Mouse (Mus musculus) urinary bladder, postnatal 14 days (tissue): Measurements from ENCODE around the gene Carmil2.

Experiments
- DNase-seq: peaks from one replicate; pipeline ENCODE4 v3.0.0; 2021; ENCODE audit warnings: low spot score

The Carmil2 gene

DNA sequence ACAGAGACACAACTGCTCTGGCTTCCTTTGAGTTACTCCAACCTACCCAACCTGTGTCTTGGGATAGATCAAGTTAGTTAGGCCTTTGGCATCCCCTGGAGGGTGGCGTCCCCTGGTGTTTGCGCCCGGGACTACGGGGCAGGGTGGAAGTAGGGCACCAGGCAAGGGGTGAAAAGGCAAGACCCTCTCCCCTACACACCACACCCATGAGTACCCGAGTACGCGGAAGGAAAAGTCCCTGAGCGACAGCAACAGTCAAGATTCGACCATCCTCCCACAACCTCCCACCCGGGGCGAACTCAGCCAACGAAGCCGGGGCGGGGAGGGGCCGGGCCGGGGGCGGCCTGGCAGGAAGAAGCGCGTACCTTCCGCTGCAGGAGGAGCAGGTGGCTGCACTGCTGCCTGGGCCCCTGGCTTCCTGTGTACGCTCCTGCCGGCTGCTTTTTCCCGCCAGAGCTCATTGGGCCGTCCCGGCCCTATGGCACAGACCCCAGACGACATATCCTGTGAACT, at the start of gene Carmil2:
Carmil2 (plus strand) TSS at position 479 of the 513 bp plus-strand sequence.
- DNase-seq = peak; percentile 70

DNA sequence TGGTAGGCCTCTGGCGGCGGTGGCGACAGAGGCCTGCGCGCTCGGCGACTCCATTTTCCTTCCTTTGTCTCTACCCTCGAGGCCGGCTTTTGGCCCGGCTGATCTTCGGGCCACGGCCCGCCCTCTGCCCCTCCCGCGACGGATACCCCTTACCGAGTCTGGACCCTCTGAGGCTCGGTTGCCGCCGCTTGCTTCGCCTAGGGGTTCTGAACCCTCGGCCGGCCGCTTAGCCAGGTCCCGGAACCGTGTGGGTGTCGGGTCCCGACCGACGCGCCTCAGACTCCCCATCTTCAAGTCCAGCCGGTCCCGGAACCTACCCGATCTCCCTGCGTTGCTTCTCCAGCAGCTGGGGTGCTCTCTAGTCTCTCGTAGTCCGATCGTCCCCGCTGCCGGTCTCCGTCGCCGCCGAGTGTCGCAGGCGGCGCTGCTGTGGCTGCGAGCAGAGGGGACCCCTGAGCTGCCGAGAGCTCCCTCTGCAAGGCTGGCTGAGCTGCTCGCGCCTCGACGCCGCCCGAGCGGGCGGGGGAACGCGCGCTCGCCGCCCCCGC, 49.0 kb upstream of the Carmil2 start, which contains the start of gene Agrp:
Agrp (minus strand) TSS at position 431 of the 548 bp plus-strand sequence.
- no peak for DNase-seq

DNA sequence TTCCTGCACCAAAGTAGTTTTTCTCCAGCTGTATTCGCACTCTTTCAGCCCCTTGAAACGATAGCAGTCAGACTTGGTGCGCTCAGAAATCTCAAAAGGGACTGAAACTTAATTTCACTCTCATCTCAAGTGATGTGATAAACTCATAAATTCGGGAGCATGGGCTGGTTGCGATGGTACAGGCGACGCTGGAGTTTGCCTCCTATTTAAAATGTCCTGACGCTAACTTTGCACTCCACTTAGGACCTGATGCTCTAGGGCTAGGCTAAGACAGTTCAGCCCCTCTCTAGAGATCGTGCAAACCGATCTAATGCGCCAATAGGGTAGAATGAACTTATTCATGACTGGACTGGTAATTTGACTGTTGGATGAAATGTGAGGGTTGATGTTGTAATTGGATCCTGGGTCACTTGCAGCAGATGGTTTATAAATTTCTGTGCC, 48.5 kb upstream of the Carmil2 start:
- DNase-seq = no peak

DNA sequence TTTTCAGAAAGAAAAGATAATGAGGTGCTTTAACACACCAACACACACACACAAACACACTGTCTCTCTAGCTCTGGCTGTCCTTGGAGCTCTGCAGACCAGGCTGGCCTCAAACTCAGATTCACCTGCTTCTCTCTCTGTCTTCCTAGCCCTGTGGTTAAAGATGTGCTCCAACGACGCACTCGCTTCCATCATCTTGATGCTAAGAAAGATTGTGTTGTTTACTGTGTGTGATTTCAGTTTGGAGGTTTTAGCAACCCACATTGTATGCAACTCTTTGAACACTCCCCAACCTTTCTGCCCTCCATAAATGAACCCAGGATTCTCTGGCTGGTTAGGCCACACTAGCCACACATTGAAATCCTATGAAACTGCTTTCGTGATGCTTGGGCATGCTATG, 47.6 kb upstream of the Carmil2 start:
- DNase-seq = no peak

DNA sequence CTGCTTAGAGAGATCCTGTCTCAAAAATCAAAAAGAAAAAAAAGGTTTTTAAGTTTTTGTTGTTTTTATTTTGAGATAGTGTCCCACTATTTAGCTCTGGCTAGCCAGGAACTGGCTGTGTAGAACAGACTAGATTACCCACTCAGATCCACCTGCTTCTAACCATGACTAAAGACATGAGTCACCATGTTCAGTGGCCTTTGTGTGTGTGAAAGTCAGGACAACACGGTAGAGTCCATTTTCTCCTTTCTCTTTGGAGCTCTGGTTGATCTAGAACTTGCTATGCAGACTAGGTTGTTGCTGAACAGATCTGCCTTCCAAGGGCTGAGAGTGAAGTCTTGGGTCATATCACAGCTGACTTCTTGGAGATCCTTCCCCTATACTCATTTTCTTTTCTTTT, 46.2 kb upstream of the Carmil2 start:
- DNase-seq = no peak

DNA sequence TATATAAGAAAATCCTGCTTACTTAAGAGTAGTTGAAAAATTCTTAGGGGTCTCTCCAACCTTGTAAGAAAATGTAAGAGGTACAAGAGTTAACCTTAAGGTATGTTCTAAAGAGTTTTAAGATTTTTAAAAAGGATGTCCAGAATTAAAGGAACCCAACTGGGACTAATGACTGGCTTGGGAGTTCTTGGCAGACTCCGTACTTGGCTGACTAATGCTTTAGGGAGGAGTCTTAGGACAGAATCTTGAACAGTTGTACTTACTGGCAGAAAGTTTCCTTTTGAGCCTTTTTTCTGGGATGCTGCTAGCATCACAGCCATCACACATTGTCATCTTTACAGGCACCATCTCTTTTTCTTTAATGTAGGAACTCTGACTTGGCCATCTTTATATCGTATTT, 45.6 kb upstream of the Carmil2 start:
- no peak for DNase-seq

DNA sequence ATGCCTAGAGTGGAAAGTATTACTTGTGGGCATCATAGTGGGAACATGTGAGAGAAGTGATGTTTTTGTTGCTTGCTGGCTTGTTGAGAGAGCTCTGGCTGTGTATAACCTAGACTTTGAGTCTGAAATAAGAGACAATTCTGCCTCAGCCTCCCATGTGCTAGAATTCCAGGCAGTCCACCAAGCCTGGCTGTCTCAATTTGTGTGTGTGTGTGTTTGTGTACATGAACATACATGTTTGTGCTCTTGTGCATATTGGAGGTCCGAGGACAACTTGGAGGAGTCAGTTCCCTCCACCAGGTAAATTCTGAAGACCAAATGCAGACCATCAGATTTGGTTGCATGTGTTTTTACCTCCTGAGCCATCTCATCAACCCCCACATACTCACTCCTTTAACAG, 40.9 kb upstream of the Carmil2 start:
- DNase-seq = no peak

DNA sequence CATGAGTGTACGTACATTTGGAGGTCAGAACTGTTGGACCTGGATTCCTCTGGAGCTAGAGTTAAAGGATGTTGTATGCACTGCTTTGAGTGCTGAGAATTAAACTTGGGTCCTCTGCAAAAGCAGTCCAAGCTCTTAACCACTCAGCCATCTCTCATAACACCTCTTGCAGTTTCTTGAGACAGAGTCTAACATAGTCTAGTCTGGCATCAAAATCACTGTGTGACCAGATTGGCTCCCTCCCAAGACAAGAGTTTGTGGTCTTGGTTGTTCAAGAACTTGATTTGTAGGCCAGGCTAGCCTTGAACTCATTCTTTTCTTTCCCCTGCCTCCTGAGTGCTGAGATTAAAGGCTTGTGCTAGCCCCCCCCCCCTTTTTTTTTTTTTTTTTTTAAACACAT, 37.1 kb upstream of the Carmil2 start:
- no peak for DNase-seq

DNA sequence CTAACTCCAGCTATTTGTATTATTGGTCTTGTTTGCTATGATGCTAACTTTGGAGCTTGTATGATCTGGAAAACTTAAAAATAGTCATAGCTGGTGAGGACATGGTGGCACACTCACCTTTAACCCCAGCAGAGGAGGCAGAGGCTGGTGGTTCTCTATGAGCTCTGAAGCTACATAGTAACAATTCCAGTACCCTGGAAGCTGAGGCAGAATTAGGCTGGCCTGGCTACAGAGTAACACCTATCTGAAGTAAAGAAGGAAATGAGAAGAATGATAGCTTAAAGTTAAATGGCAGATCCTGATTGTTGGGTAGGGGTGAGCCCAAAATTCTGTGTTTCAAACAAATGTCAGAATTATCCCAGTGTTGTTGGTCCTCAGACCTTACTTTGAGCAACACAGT, 28.4 kb upstream of the Carmil2 start:
- DNase-seq = no peak

DNA sequence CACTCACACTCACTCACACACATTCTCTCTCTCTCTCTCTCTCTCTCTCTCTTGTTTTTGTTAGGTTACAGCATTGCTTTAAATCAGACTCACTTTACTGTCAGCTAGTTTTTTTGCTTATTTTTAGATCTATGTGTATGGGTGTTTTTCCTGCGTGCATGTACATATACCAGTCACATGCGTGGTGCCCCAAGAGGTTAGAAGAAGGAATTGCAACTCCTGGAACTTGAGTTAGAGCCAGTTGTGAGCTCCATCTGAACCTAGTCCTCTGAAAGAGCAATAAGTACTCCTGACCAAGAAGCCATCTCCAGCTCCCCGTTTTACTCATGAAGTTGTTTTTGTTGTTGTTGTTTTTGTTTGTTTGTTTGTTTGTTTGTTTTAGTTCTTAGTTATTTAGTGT, 24.9 kb upstream of the Carmil2 start:
- peak; percentile 5 for DNase-seq

DNA sequence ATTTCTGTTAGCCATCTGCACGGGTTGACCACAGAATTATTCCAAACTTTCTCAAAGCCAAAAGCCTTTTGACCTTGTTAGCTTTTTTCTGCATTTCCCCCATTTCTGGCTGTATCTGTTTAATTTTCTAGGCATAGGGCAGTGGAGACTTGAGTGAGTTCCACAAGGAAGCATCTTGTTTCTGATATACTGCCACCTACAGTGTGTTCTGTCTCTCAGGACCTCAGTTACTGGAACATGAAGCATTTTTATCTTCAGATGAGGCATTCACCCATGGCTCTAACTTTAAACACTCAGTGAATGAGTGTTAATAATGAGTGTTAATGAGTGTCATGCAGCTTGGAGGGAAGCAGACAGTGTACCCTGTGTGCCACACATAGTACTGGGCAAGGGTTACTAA, 8.2 kb upstream of the Carmil2 start:
- no peak for DNase-seq

DNA sequence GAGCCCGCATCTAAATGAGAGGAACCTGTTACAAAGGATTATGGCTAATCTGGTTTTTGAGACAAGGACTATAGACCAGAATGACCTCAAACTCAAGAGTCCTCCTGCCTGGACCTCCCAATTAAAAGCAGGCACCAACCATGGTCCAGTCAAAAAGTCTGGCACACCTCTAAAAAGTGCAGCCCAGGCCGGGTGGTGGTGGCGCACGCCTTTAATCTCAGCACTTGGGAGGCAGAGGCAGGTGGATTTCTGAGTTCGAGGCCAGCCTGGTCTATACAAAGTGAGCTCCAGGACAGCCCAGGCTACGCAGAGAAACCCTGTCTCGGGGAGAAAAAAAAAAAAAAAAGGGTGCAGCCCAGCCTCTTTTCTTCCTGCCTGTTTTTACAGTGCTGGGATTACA, 749 bp upstream of the Carmil2 start:
- DNase-seq = no peak

DNA sequence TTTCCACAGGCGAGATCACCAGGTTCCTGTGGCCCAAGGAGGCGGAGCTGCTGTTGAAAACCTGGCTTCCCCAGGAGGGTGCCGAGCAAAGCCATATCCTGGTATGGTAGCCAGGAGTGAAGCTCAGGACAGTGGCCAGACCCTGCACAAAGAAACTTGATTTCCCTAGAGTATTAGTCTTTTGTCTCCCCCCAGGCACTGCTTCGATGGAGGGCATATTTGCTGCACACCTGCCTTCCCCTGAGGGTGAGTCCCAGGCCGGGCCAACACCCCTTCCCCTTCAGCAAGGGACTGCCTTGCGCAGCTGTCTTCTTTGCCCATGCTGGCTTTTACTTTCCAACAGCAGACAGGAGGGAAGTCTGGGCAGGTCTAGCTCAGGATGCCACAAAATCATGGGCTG, 477 bp downstream of the Carmil2 start:
- DNase-seq = no peak

DNA sequence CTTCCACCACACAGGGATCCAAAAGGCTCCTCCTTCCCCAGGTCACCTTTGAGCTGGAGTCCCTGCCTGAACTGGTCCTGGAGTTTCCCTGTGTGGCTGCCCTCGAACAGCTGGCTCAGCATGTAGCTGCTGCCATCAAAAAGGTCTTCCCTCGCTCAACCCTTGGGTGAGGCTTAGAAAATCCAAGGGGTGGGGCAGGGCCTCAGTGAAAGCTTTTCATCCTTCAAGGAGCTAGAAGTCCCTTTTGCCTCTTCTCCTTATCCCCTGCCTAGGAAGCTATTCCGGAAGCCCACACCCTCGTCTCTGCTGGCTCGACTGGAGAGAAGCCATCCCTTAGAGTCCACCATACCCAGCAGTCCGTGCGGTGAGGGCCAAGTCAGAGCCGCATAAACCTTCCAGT, 1.4 kb downstream of the Carmil2 start:
- no peak for DNase-seq

DNA sequence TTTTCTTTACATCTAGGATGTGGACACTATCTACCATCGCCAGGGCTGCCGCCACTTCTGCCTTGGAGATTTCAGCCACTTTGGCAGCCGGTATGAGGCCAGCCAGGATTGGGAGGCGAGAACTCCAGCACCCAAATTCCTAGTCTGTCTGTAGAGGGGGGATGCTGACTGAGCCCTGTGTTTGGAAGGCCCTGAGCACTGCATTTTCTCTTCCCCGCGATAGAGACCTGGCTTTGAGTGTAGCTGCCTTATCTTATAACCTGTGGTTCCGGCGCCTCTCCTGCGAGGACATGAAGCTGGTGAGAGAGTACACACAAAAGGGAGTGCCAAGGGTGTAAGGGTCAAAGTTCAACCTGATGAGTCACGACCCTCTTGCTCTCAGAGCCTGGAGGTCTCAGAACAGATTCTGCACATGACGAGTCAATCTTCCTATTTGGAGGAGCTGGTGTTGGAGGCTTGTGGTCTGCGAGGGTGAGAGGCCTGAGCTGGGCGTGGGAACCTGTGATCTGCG, 2.2 kb downstream of the Carmil2 start:
- DNase-seq = no peak

DNA sequence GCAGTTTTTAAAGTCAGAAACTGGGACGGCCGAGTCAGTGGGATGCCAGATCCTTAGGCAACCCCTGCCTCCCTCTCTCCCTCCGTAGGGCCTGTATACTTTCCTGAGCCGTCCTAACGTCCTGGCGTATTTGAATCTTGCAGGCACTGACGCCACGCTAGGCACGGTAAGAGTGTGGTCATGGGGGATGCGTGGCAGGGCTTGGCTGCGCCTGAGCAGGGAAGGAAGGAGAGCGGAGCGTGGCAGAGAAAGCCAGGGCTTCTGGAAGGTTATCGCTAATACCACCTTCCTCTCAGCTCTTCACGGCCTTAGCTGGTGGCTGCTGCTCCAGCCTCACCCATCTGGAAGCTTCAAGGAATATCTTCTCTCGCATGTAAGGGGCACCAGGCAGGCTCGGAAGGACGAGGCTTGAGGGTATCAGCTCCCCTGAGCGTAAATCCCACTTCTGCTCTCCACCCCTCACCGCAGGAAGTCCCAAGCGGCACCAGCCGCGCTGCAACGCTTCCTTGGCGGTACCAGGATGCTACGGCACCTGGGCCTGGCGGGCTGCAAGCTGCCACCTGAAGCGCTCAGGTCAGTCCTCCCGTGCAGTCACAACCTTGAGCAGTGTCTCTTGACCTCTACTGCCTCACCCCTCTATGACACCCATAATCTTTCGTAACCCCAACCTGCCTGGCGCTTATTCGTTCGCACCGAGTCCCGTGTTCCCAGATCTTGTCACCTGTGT, 3.3 kb downstream of the Carmil2 start:
- DNase-seq = no peak

DNA sequence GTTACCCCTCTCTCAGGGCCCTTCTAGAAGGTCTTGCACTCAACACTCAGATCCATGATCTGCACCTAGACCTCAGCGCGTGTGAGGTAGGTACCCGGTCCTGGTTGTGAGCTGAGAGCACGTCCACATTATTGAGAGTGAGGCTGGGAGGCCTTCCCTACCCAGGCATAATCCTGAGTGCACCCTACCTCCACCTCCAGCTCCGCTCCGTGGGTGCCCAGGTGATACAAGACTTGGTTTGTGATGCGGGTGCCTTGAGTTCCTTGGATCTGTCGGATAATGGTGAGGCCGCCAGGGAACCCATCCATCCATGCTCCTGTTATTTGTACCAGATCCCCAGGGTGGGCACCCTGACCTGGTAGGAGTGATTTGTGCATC, 3.9 kb downstream of the Carmil2 start:
- no peak for DNase-seq

DNA sequence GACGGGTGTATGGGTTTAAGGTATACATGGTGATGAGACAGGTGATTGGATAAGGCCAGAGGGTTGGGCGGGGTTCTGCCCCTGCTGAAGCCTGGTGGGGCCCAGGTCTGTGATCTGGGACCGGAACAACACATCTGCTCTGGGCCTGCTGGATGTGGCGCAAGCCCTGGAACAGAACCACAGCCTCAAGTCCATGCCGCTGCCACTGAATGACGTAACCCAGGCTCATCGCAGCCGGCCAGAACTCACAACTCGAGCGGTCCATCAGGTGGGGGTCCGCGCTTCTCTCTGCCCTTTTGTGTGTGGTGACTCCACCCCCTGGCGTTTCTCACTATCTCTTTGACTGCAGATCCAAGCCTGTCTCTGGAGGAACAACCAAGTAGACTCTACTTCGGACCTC, 4.9 kb downstream of the Carmil2 start:
- no peak for DNase-seq

DNA sequence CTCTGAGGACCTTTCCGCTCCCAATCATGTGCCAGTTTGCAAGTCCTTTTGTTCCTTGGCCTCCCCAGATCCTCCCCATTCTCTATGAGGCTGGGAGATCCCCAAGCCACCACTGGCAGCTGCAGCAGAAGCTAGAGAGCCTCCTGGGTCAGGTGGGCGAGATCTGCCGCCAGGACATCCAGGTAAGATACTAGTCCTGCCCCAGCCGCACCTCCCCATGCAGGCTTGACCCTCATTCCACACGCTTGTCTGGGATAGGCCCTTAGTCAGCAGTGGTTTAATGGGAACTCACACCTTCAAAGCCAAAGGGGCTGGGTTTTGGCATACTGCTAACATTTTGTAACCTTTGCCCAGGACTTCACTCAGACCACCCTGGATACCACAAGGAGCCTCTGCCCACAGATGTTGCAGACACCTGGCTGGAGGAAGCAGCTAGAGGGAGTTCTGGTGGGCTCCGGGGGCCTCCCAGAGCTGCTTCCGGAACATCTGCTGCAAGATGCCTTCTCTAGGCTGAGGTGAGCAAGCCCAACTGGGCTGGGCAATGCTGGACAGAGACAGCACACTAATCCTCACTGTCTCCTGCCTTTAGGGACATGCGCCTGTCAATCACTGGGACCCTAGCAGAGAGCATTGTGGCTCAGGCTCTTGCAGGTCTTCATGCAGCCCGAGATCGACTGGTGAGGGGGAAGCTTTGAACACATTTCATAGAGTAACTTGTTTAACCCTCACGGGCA, 6.5 kb downstream of the Carmil2 start:
- no peak for DNase-seq

DNA sequence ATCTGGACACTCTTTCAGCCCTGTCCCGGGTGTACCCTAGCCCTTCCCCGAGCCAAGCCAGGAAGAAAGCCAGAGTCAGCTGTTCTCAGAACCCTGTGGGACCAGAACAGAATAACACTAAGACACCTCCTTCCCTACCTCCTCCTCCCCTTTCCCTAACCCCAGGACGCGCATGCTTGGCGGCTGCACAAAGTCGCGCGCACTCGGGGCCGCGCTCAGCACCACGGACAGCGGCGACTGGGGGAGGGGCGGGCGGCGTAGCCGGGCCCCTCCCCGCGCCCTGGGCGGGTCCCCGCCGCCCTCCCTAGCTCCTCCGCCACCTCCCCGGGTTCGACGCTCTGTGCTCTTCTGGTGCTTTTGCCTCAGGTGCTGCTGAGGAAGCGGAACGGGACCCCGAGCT, 7.6 kb downstream of the Carmil2 start:
- DNase-seq = peak; percentile 60

DNA sequence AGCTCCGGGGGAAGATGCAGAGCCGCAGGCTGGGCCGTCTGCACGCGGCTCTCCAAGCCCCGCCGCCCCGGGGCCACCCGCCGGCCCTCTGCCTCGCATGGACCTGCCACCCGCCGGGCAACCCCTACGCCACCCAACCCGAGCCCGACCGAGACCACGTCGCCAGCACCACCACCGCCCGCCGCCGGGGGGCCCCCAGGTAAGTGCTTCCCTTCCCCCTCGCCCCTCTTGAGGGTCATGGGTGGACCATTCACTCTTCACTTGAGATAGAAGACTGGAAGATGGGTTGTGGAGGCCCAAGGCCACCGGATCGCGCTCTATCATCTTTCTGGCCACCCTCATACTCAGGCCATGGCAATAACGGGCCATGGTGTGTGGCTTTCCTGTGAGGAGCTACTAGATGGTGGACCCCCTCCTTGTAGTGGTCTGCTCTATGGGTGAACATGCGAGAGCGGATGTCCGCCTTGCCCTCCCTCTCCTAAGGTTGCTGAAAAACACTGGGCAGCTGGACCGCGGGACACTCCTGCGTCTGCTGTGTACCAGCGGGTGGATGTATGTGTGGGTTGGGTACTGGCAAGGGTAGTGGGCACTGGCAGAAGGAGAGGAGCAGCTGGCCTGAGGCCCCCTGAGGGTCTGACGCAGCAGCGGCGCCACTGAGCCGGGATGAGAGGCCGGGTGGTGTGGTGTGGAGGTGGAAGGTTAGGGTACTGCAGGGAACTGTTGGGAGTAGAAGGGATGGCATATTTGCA, 8.2 kb downstream of the Carmil2 start:
- no peak for DNase-seq

DNA sequence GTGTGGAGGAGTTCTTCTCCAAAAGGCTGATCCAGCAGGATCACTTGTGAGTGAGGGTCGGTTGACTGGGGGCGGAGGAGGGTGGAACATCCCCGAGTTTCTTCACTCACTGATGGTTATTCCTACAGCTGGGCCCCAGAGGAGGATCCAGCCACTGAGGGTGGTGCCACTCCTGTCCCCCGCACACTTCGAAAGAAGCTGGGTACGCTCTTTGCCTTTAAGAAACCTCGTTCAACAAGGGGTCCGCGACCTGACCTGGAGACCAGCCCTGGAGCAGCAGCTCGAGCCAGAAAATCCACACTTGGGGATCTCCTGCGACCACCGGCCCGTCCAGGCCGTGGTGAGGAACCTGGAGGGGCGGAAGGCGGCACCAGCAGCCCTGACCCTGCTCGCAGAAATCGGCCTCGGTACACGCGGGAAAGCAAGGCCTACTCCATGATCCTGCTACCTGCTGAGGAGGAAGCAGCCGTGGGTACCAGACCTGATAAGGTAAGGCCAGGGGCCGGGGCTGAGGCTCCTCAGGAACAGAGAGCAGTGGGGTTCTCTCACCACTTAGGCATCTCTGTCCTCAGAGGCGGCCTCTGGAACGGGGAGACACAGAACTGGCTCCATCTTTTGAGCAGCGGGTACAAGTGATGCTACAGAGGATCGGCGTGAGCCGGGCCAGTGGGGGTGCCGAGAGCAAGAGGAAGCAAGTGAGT, 9.2 kb downstream of the Carmil2 start:
- DNase-seq = no peak
